Mouse (Mus musculus) heart, embryonic 13.5 days (tissue): Measurements from ENCODE around the gene Slc7a15. TPM values are rescaled to one million over a fixed set of nuclear protein-coding genes. Genes with fewer than 3 reads are reported as not detected.
"Not testable (repeated sequence)": the region's sequence is repeated elsewhere in the genome, so short reads cannot be mapped to it uniquely, and the experiment has no call there.

Experiments
- ATAC-seq: fragments of 200-750 bp; cut with Nextera tagmentation; 2 replicates; pipeline ENCODE4 v1.8.0; 2017; ENCODE audit warnings: moderate TSS enrichment; ENCODE audit not compliant: insufficient number of reproducible peaks, low FRiP score, low TSS enrichment; ENCODE audit errors: extremely low read depth
- H3K27ac ChIP-seq: fragments of 300-500 bp; sonication (generic); replicated peaks from 2 replicates; pipeline ENCODE4 v1.5.1; 2015; ENCODE audit warnings: moderate library complexity, mild to moderate bottlenecking, inconsistent platforms
- H3K27me3 ChIP-seq: fragments of 300-500 bp; sonication (generic); replicated peaks from 2 replicates; pipeline ENCODE4 v1.6.1; 2015; ENCODE audit warnings: mild to moderate bottlenecking, inconsistent platforms
- H3K36me3 ChIP-seq: fragments of 300-500 bp; sonication (generic); 2 replicates; pipeline ENCODE4 v1.6.1; 2015; ENCODE audit warnings: mild to moderate bottlenecking, inconsistent platforms
- H3K4me1 ChIP-seq: fragments of 300-500 bp; sonication (generic); 2 replicates; pipeline ENCODE4 v1.6.1; 2015; ENCODE audit warnings: inconsistent platforms
- H3K4me2 ChIP-seq: fragments of 300-500 bp; sonication (generic); 2 replicates; pipeline ENCODE4 v1.6.1; 2015; ENCODE audit warnings: inconsistent platforms, mild to moderate bottlenecking, moderate library complexity
- H3K4me3 ChIP-seq: fragments of 300-500 bp; sonication (generic); 2 replicates; pipeline ENCODE4 v1.5.1; 2015; ENCODE audit warnings: moderate library complexity, mild to moderate bottlenecking, inconsistent platforms
- H3K9ac ChIP-seq: fragments of 300-500 bp; sonication (generic); 2 replicates; pipeline ENCODE4 v1.6.1; 2015; ENCODE audit warnings: inconsistent platforms, mild to moderate bottlenecking, moderate library complexity
- H3K9me3 ChIP-seq: fragments of 300-500 bp; sonication (generic); 2 replicates; pipeline ENCODE4 v1.6.1; 2016; ENCODE audit warnings: inconsistent platforms
- WGBS: fragments of 180-500 bp; shearing (Covaris S2); methylation state at CpG from one replicate; pipeline ENCODE4 v1.1.7; 2015; ENCODE audit warnings: mixed read lengths; 5-methylcytosine and 5-hydroxymethylcytosine counted together
- polyA plus RNA-seq: library from polyadenylated mRNA; unstranded; fragments of >200 nt; fragmentation: Nextera tagmentation; extraction: Ambion mirVana; gene quantifications from 2 replicates; pipeline ENCODE4 v1.2.1, GENCODE M21; 2015

The Slc7a15 gene
- polyA plus RNA-seq, 1 experiment from 2014 or later = not detected

- no peak overlapping the region for H3K9ac ChIP-seq
- no peak overlapping the region for H3K27ac ChIP-seq
- 95% methylated on average over 5 of the region's 6 CpGs for WGBS
- H3K4me2 ChIP-seq = no peak overlapping the region
- H3K4me3 ChIP-seq = no peak overlapping the region
- ATAC-seq = no peak
- H3K36me3 ChIP-seq = no peaks in the 10 kb centered on the region
- H3K4me1 ChIP-seq = no peaks in the 10 kb centered on the region
- H3K27me3 ChIP-seq = no peaks in the 10 kb centered on the region
- no peaks in the 10 kb centered on the region for H3K9me3 ChIP-seq
These were observed 30.7 kb upstream of the Slc7a15 start for GRCm38 (mm10) chr12:8629537-8629936.

- no peak overlapping the region for H3K4me2 ChIP-seq
- 90% methylated on average over 5 of the region's 5 CpGs for WGBS
- no peak overlapping the region for H3K9ac ChIP-seq
- H3K27ac ChIP-seq = no peak overlapping the region
- H3K27me3 ChIP-seq = no peaks in the 10 kb centered on the region
- no peaks in the 10 kb centered on the region for H3K4me1 ChIP-seq
- no peak overlapping the region for H3K4me3 ChIP-seq
- H3K36me3 ChIP-seq = peaks cover 9% of the 10 kb centered on the region
- no peaks in the 10 kb centered on the region for H3K9me3 ChIP-seq
- ATAC-seq = no peak
These were observed 21.8 kb upstream of the Slc7a15 start for GRCm38 (mm10) chr12:8620678-8621018.

GRCm38 (mm10) chr12:8619827-8620677, 21.2 kb upstream of the Slc7a15 start:
- Histone ChIP-seq H3K27ac (no peak overlapping the region), H3K9me3 (no peaks in the 10 kb centered on the region), H3K4me2 (no peak overlapping the region), H3K4me1 (no peaks in the 10 kb centered on the region), H3K4me3 (no peak overlapping the region), H3K27me3 (no peaks in the 10 kb centered on the region), H3K36me3 (peaks cover 9% of the 10 kb centered on the region), H3K9ac (no peak overlapping the region)
- no peak for ATAC-seq
- WGBS = 90% methylated on average over 9 of the region's 9 CpGs

GRCm38 (mm10) chr12:8618271-8618670, 19.4 kb upstream of the Slc7a15 start:
- no peak for ATAC-seq
- WGBS = 87% methylated on average over 3 of the region's 3 CpGs
- H3K27ac ChIP-seq = no peak overlapping the region
- no peaks in the 10 kb centered on the region for H3K27me3 ChIP-seq
- H3K4me1 ChIP-seq = no peaks in the 10 kb centered on the region
- H3K9me3 ChIP-seq = no peaks in the 10 kb centered on the region
- peaks cover 11% of the 10 kb centered on the region for H3K36me3 ChIP-seq
- H3K9ac ChIP-seq = no peak overlapping the region
- H3K4me3 ChIP-seq = no peak overlapping the region
- H3K4me2 ChIP-seq = no peak overlapping the region

- Histone ChIP-seq H3K4me1 (no peaks in the 10 kb centered on the region), H3K27me3 (no peaks in the 10 kb centered on the region), H3K9me3 (no peaks in the 10 kb centered on the region), H3K36me3 (no peaks in the 10 kb centered on the region), H3K27ac (no peak overlapping the region), H3K4me2 (no peak overlapping the region), H3K9ac (no peak overlapping the region), H3K4me3 (no peak overlapping the region)
- no peak for ATAC-seq
- 66% methylated on average over 3 of the region's 3 CpGs for WGBS
These were observed 10.2 kb upstream of the Slc7a15 start for GRCm38 (mm10) chr12:8609070-8609469.

GRCm38 (mm10) chr12:8595611-8596010, 3.3 kb downstream of the Slc7a15 start:
- Histone ChIP-seq H3K9me3 (peaks cover 17% of the 10 kb centered on the region), H3K4me3 (no peak overlapping the region), H3K27ac (no peak overlapping the region), H3K27me3 (no peaks in the 10 kb centered on the region), H3K4me2 (no peak overlapping the region), H3K9ac (no peak overlapping the region), H3K4me1 (no peaks in the 10 kb centered on the region), H3K36me3 (no peaks in the 10 kb centered on the region)
- 88% methylated on average over 7 of the region's 7 CpGs for WGBS
- ATAC-seq = no peak

- H3K4me1 ChIP-seq, H3K9ac ChIP-seq, H3K4me3 ChIP-seq, H3K36me3 ChIP-seq, H3K9me3 ChIP-seq, H3K27ac ChIP-seq, H3K27me3 ChIP-seq, H3K4me2 ChIP-seq, ATAC-seq: not testable (repeated sequence)
- WGBS = 90% methylated on average over 2 of the region's 2 CpGs
These were observed 7.5 kb downstream of the Slc7a15 start for GRCm38 (mm10) chr12:8591326-8591725.

GRCm38 (mm10) chr12:8573405-8573804, 25.5 kb downstream of the Slc7a15 start:
- H3K36me3 ChIP-seq = no peaks in the 10 kb centered on the region
- H3K4me2 ChIP-seq = peak overlapping the region; percentile 32
- H3K4me1 ChIP-seq = no peaks in the 10 kb centered on the region
- no peaks in the 10 kb centered on the region for H3K9me3 ChIP-seq
- no peak overlapping the region for H3K9ac ChIP-seq
- H3K27me3 ChIP-seq = no peaks in the 10 kb centered on the region
- WGBS = 79% methylated on average over 11 of the region's 11 CpGs
- no peak for ATAC-seq
- H3K4me3 ChIP-seq = peak overlapping the region; percentile 2; the same call in 1 of the 2 replicates
- H3K27ac ChIP-seq = no peak overlapping the region

- ATAC-seq, H3K9me3 ChIP-seq, H3K4me1 ChIP-seq, H3K36me3 ChIP-seq, H3K27ac ChIP-seq, H3K9ac ChIP-seq, H3K27me3 ChIP-seq: not testable (repeated sequence)
- peak overlapping the region; percentile 54 for H3K4me2 ChIP-seq
- 30% methylated on average over 12 of the region's 12 CpGs for WGBS
- peak overlapping the region; percentile 4; the same call in 1 of the 2 replicates for H3K4me3 ChIP-seq
These were observed 26.9 kb downstream of the Slc7a15 start for GRCm38 (mm10) chr12:8571903-8572341.

GRCm38 (mm10) chr12:8571287-8571902, 27.5 kb downstream of the Slc7a15 start:
- H3K27me3 ChIP-seq, ATAC-seq, H3K9me3 ChIP-seq, H3K36me3 ChIP-seq, H3K9ac ChIP-seq, H3K27ac ChIP-seq, H3K4me1 ChIP-seq: not testable (repeated sequence)
- WGBS = 59% methylated on average over 2 of the region's 2 CpGs
- Histone ChIP-seq H3K4me2 (peak overlapping the region; percentile 54), H3K4me3 (peak overlapping the region; percentile 4; the same call in 1 of the 2 replicates)

GRCm38 (mm10) chr12:8562213-8562612, 36.7 kb downstream of the Slc7a15 start:
- H3K4me1 ChIP-seq, H3K36me3 ChIP-seq, H3K4me2 ChIP-seq, H3K9ac ChIP-seq, ATAC-seq, H3K27ac ChIP-seq, H3K9me3 ChIP-seq, H3K27me3 ChIP-seq, H3K4me3 ChIP-seq: not testable (repeated sequence)
- 86% methylated on average over 8 of the region's 8 CpGs for whole genome bisulfite sequencing

GRCm38 (mm10) chr12:8559876-8560275, 39.0 kb downstream of the Slc7a15 start:
- not testable (repeated sequence) for H3K4me2 ChIP-seq, H3K9ac ChIP-seq, H3K27ac ChIP-seq, H3K9me3 ChIP-seq, H3K27me3 ChIP-seq, H3K4me3 ChIP-seq, H3K36me3 ChIP-seq, H3K4me1 ChIP-seq, ATAC-seq
- WGBS = 58% methylated on average over 3 of the region's 3 CpGs
